Mouse (Mus musculus) heart, adult 9 months (tissue): ENCODE data around the gene Gm28490.
"Not testable (repeated sequence)": the region's sequence is repeated elsewhere in the genome, so short reads cannot be mapped to it uniquely, and the experiment has no call there.

ENCODE experiments used
- DNase-seq, 2 experiments: peaks; one replicate each; pipeline ENCODE4 v3.0.0; 2022; ENCODE audit warnings: low spot score in 2 of 2

The Gm28490 gene

GRCm38 (mm10) chrY:31634656-31635055 lies at the start of gene Gm28490:
TSS of gene Gm28490 (minus strand) at chrY:31634756.
- not testable (repeated sequence) for DNase-seq
